Mouse (Mus musculus): ENCODE results near the gene Tmed9. TPM values are rescaled to one million over a fixed set of nuclear protein-coding genes. Genes with fewer than 3 reads are reported as not detected.
A peak's percentile ranks its signal among the peaks of the same experiment; 100 is the strongest.
"Not testable (repeated sequence)": the region's sequence is repeated elsewhere in the genome, so short reads cannot be mapped to it uniquely, and the experiment has no call there.

Tmed9 gene
- polyA plus RNA-seq, 1 experiment from 2014 or later: 102 TPM

- Histone ChIP-seq H3K36me3 (peaks cover 33% of the 10 kb centered on the region), H3K4me1 (replicated peaks) (peaks cover 28% of the 10 kb centered on the region), H3K27me3 (ENCODE audit: insufficient read depth, poor library complexity, severe bottlenecking) (no peaks in the 10 kb centered on the region), H3K27ac (peak within 1 kb of the TSS; percentile 97), H3K4me3 (peak within 1 kb of the TSS; percentile 99), H3K9me3 (no peaks in the 10 kb centered on the region)
- 8% methylated on average over 47 of the region's 47 CpGs for WGBS
- DNase-seq (ENCODE audit: low spot score): peak; percentile 94
Measured at GRCm38 (mm10) chr13:55571027-55571751, 2.3 kb upstream of the Tmed9 start, which contains the start of gene Fam193b. TSS of gene Fam193b (minus strand) at chr13:55571120.

GRCm38 (mm10) chr13:55571977-55572376, 1.6 kb upstream of the Tmed9 start:
- peaks cover 28% of the 10 kb centered on the region for H3K4me1 ChIP-seq (replicated peaks)
- peaks cover 25% of the 10 kb centered on the region for H3K36me3 ChIP-seq
- H3K9me3 ChIP-seq: no peaks in the 10 kb centered on the region
- no peaks in the 10 kb centered on the region for H3K27me3 ChIP-seq (ENCODE audit: insufficient read depth, poor library complexity, severe bottlenecking)
- WGBS: 89% methylated on average over 2 of the region's 2 CpGs
- H3K4me3 ChIP-seq: peak overlapping the region; percentile 99
- no peak overlapping the region for H3K27ac ChIP-seq
- DNase-seq (ENCODE audit: low spot score): no peak

- peaks cover 22% of the 10 kb centered on the region for H3K4me1 ChIP-seq (replicated peaks)
- WGBS: 86% methylated on average over 5 of the region's 5 CpGs
- no peak for DNase-seq (ENCODE audit: low spot score)
- no peak overlapping the region for H3K4me3 ChIP-seq
- peaks cover 3% of the 10 kb centered on the region for H3K36me3 ChIP-seq
- no peak overlapping the region for H3K27ac ChIP-seq
- no peaks in the 10 kb centered on the region for H3K27me3 ChIP-seq (ENCODE audit: insufficient read depth, poor library complexity, severe bottlenecking)
- no peaks in the 10 kb centered on the region for H3K9me3 ChIP-seq
Measured at GRCm38 (mm10) chr13:55574321-55574720, 789 bp downstream of the Tmed9 start.

GRCm38 (mm10) chr13:55575932-55576331, 2.4 kb downstream of the Tmed9 start:
- H3K9me3 ChIP-seq: no peaks in the 10 kb centered on the region
- no peaks in the 10 kb centered on the region for H3K36me3 ChIP-seq
- WGBS: 61% methylated on average over 5 of the region's 5 CpGs
- no peak for DNase-seq (ENCODE audit: low spot score)
- H3K27me3 ChIP-seq (ENCODE audit: insufficient read depth, poor library complexity, severe bottlenecking): no peaks in the 10 kb centered on the region
- no peak overlapping the region for H3K4me3 ChIP-seq
- H3K27ac ChIP-seq: no peak overlapping the region
- peaks cover 13% of the 10 kb centered on the region for H3K4me1 ChIP-seq (replicated peaks)

- H3K9me3 ChIP-seq; H3K4me1 ChIP-seq (replicated peaks); H3K27ac ChIP-seq; H3K4me3 ChIP-seq; H3K27me3 ChIP-seq (ENCODE audit: insufficient read depth, poor library complexity, severe bottlenecking); H3K36me3 ChIP-seq; DNase-seq (ENCODE audit: low spot score): not testable (repeated sequence)
- 91% methylated on average over 7 of the region's 7 CpGs for WGBS
Measured at GRCm38 (mm10) chr13:55576872-55577271, 3.3 kb downstream of the Tmed9 start.

DNA sequence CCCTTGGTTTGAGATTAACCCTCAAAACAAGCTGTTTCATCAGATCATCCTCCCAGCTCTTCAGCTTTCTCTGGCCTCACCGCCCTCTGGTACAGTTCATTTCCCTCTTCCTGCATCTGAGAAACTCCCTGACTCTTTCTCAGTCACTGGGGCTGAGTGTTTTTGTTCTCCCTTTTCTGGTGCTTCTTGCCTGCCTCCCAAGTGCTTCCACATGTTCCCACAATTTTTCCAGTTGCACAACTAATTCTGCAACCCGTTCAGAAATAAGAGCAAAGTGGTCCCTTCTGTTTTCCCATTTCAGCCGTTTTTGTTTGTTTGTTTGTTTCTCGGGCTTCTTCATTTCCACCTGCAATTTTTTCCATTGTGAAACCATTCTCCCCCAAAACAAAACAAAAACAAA, 4.6 kb downstream of the Tmed9 start:
- no peak overlapping the region for H3K4me3 ChIP-seq
- no peaks in the 10 kb centered on the region for H3K27me3 ChIP-seq (ENCODE audit: insufficient read depth, poor library complexity, severe bottlenecking)
- H3K27ac ChIP-seq: no peak overlapping the region
- 79% methylated on average over 4 of the region's 4 CpGs for WGBS
- no peaks in the 10 kb centered on the region for H3K9me3 ChIP-seq
- DNase-seq (ENCODE audit: low spot score): no peak
- no peaks in the 10 kb centered on the region for H3K4me1 ChIP-seq (replicated peaks)
- H3K36me3 ChIP-seq: no peaks in the 10 kb centered on the region

DNA sequence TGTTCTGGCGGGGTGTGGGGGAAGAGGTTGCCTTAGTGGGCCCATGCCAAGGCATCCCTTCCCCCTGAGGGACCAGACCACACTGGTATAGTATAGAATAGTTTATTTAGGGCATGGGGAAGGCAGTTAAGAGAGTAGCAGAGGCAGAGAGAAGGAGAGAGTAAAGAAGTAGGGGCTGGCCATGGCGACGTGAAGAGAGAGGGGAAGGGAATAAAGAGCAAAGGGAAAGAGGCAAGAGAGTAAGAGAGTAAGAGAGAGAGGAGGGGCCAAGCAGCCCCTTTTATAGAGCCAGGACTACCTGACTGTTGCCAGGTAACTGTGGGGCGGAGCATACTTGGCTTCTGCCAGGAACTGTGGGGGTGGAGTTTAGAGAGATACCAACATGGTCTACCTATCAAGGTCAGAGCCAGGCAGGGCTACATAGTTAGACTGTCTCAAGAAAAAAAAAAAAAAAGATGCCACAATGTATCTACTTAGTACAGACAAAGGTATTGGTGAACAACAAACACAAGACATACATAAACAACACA, 18.5 kb downstream of the Tmed9 start:
- peak overlapping the region; percentile 91; the same call in 1 of the 2 replicates for H3K27ac ChIP-seq

GRCm38 (mm10) chr13:55592512-55593253, 19.2 kb downstream of the Tmed9 start:
- Histone ChIP-seq H3K4me1 (replicated peaks) (peaks cover 15% of the 10 kb centered on the region), H3K9me3 (no peaks in the 10 kb centered on the region), H3K36me3 (peaks cover 35% of the 10 kb centered on the region), H3K27ac (peak overlapping the region; percentile 91), H3K27me3 (ENCODE audit: insufficient read depth, poor library complexity, severe bottlenecking) (0 out of 2 replicates have a peak, but pooled peaks cover 10% of the 10 kb centered on the region), H3K4me3 (peak overlapping the region; percentile 67)
- DNase-seq (ENCODE audit: low spot score): peak; percentile 98
- WGBS: 5% methylated on average over 29 of the region's 29 CpGs

More for the DNA sequence above, 18.5 kb downstream of the Tmed9 start:
- 73% methylated on average over 4 of the region's 4 CpGs for WGBS
- peaks cover 28% of the 10 kb centered on the region for H3K36me3 ChIP-seq
- peaks cover 15% of the 10 kb centered on the region for H3K4me1 ChIP-seq (replicated peaks)
- H3K4me3 ChIP-seq: no peak overlapping the region; the same call in 1 of the 2 replicates
- no peak for DNase-seq (ENCODE audit: low spot score)
- H3K9me3 ChIP-seq: no peaks in the 10 kb centered on the region
- H3K27me3 ChIP-seq (ENCODE audit: insufficient read depth, poor library complexity, severe bottlenecking): 0 out of 2 replicates have a peak, but pooled peaks cover 10% of the 10 kb centered on the region

GRCm38 (mm10) chr13:55593254-55593747, 19.8 kb downstream of the Tmed9 start:
- Histone ChIP-seq H3K9me3 (no peaks in the 10 kb centered on the region), H3K27ac (peak overlapping the region; percentile 91), H3K4me3 (peak overlapping the region; percentile 67), H3K36me3 (peaks cover 41% of the 10 kb centered on the region), H3K4me1 (replicated peaks) (peaks cover 15% of the 10 kb centered on the region), H3K27me3 (ENCODE audit: insufficient read depth, poor library complexity, severe bottlenecking) (0 out of 2 replicates have a peak, but pooled peaks cover 10% of the 10 kb centered on the region)
- no peak for DNase-seq (ENCODE audit: low spot score)
- under 1% methylated on average over 31 of the region's 31 CpGs for WGBS

DNA sequence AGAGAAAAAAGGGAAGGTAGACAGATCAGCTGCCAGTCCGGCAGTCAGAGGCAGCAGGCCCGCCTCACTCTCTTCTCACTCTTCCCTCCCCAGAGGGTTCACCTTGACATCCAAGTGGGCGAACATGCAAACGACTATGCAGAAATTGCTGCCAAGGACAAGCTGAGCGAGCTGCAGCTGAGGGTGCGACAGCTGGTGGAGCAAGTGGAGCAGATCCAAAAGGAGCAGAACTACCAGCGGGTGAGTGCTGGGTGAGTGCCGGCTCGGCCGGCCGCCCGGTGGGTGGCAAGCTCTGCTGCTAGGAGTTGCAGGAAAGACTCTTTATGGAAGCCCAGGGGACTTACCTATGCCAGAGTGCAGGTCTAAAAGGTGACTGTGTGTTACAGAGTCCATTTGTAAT, 21.8 kb downstream of the Tmed9 start:
- Histone ChIP-seq H3K36me3 (peaks cover 44% of the 10 kb centered on the region), H3K27ac (no peak overlapping the region), H3K27me3 (ENCODE audit: insufficient read depth, poor library complexity, severe bottlenecking) (0 out of 2 replicates have a peak, but pooled peaks cover 10% of the 10 kb centered on the region), H3K4me3 (no peak overlapping the region), H3K4me1 (replicated peaks) (peaks cover 27% of the 10 kb centered on the region), H3K9me3 (no peaks in the 10 kb centered on the region)
- 92% methylated on average over 12 of the region's 12 CpGs for WGBS
- no peak for DNase-seq (ENCODE audit: low spot score)

- Histone ChIP-seq H3K4me3 (no peak overlapping the region), H3K27me3 (ENCODE audit: insufficient read depth, poor library complexity, severe bottlenecking) (0 out of 2 replicates have a peak, but pooled peaks cover 2% of the 10 kb centered on the region), H3K36me3 (peaks cover 44% of the 10 kb centered on the region), H3K4me1 (replicated peaks) (peaks cover 34% of the 10 kb centered on the region), H3K9me3 (no peaks in the 10 kb centered on the region), H3K27ac (no peak overlapping the region)
- WGBS: 97% methylated on average over 12 of the region's 12 CpGs
- no peak for DNase-seq (ENCODE audit: low spot score)
Measured at GRCm38 (mm10) chr13:55596802-55597201, 23.3 kb downstream of the Tmed9 start.

GRCm38 (mm10) chr13:55599566-55600540, 26.3 kb downstream of the Tmed9 start, which contains the start of gene B4galt7:
TSS of gene B4galt7 (plus strand) at chr13:55599896.
- no peaks in the 10 kb centered on the region for H3K27me3 ChIP-seq (ENCODE audit: insufficient read depth, poor library complexity, severe bottlenecking)
- H3K4me3 ChIP-seq: peak within 1 kb of the TSS; percentile 93
- peaks cover 19% of the 10 kb centered on the region for H3K4me1 ChIP-seq (replicated peaks)
- H3K36me3 ChIP-seq: peaks cover 53% of the 10 kb centered on the region
- no peaks in the 10 kb centered on the region for H3K9me3 ChIP-seq
- WGBS: 10% methylated on average over 51 of the region's 51 CpGs
- peak within 1 kb of the TSS; percentile 88 for H3K27ac ChIP-seq
- peak; percentile 82 for DNase-seq (ENCODE audit: low spot score)
